Mouse (Mus musculus) ES-CJ7 (cell line): ENCODE results near the gene Gucy2e.
A peak's percentile ranks its signal among the peaks of the same experiment; 100 is the strongest.

ENCODE experiments used
- DNase-seq: peaks from one replicate; pipeline ENCODE4 v3.0.0; 2011; ENCODE audit warnings: low read depth, low spot score

Gucy2e gene

GRCm38 (mm10) chr11:69174722-69175121 is 62.1 kb downstream of the Gucy2e start:
- DNase-seq, result no peak

GRCm38 (mm10) chr11:69172606-69173005 is 64.2 kb downstream of the Gucy2e start:
- no peak for DNase-seq

- peak; percentile 51 for DNase-seq
Measured at GRCm38 (mm10) chr11:69171626-69172025, 65.2 kb downstream of the Gucy2e start.

- no peak for DNase-seq
Measured at GRCm38 (mm10) chr11:69169313-69169712, 67.5 kb downstream of the Gucy2e start.
